Mouse (Mus musculus) hematopoietic multipotent progenitor cell, adult 10-12 weeks (in vitro differentiated cells): ENCODE data around the gene Mef2c. TPM values are rescaled to one million over a fixed set of nuclear protein-coding genes. Genes with fewer than 3 reads are reported as not detected.

ENCODE experiments used
- polyA plus RNA-seq: library from polyadenylated mRNA; stranded (reverse); fragments of >175 nt; gene quantifications from 2 replicates; pipeline ENCODE4 v1.2.3, GENCODE M21; 2012; ENCODE audit warnings: low replicate concordance

The Mef2c gene
- polyA plus RNA-seq, result 49.5 and 102 TPM in 2 replicates

DNA sequence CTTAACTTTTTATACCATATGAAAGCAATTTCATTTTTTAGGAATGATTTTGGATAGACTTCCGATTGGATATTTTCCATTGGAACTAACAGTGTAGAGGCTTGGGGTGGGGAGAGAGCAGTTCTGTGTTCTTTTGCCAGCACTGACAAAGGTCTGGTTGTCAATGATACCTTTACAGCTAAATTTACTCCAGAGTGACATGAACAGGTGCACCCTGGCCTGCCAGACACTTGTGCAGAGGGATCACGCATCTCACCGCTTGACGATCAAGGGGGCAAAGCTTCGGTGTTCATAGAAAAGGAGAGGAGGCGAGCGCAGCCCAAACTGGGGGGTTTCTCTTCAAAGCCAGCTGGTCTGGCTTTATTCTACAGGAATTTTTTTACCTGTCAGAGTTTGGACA is at the start of gene Mef2c:
Gene Mef2c (plus strand): TSS at position 116 of the 400 bp plus-strand sequence.

